In the genomic region with DNA sequence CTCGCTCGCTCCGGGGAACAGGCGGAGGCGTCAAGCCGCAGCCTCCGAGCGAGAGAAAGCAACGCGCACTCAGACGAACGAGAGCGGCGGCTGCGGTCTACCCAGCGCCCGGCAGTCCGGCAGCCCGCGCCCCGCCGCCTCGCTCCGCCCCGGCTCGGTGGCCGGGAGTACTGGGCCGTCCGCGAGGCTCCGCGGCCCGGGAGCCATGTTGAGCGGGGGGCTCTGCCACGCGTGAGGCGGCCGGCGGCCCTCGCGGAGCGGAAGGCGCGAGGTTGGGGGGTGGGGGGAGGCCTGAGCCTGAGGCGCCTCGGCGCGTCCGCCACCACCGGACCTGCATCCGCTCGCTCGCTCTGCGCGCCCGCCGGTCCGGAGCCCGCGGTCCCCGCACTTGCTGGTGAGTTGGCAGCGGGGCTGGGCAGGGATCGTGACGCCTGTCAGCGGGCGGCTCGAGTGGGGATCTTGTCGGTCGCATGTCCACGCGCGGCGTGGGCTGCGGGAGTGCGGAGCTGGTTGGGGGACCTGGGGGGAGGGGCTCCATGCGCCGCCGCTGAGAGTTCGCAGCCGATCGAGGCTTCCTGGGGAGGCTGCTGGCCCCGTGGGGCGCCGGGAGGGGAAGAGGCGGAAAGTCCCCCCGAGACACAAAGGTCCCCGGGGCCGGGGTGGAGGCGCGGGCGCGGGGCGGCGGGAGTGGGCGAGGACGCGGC, we compare ENCODE assay signal across 8 mouse cellular contexts. TPM values are rescaled to one million over a fixed set of nuclear protein-coding genes. Genes with fewer than 3 reads are reported as not detected.
DNase-seq lines count a peak whose midpoint lies in the region; ATAC-seq lines count a peak whose summit lies in the region.

Gene Cdk17 (plus strand): TSS at position 69 of the 704 bp plus-strand sequence.

- no peaks in the 10 kb centered on the region for H3K9me3 ChIP-seq in intestine, embryonic 16.5 days (ENCODE audit: control insufficient read depth, low read length)
- H3K9me3 ChIP-seq in limb, embryonic 10.5 days (replicated peaks): no peaks in the 10 kb centered on the region
- no peaks in the 10 kb centered on the region for H3K9me3 ChIP-seq in midbrain, embryonic 12.5 days

- under 1% methylated on average over 90 of the region's 97 CpGs for WGBS in intestine, embryonic 16.5 days
- under 1% methylated on average over 93 of the region's 97 CpGs for WGBS in limb, embryonic 10.5 days
- under 1% methylated on average over 88 of the region's 97 CpGs for WGBS in midbrain, embryonic 12.5 days

- H3K36me3 ChIP-seq in intestine, embryonic 16.5 days (ENCODE audit: control insufficient read depth, insufficient read depth, low read length): no peaks in the 10 kb centered on the region
- H3K36me3 ChIP-seq in limb, embryonic 10.5 days: no peaks in the 10 kb centered on the region
- H3K36me3 ChIP-seq in midbrain, embryonic 12.5 days: no peaks in the 10 kb centered on the region

- H3K4me1 ChIP-seq in intestine, embryonic 16.5 days (ENCODE audit: control insufficient read depth, insufficient read depth, low read length): peaks cover 3% of the 10 kb centered on the region
- H3K4me1 ChIP-seq in limb, embryonic 10.5 days: peaks cover 19% of the 10 kb centered on the region
- peaks cover 28% of the 10 kb centered on the region for H3K4me1 ChIP-seq in midbrain, embryonic 12.5 days

- H3K9ac ChIP-seq in intestine, embryonic 16.5 days (ENCODE audit: low read depth, low read length): peak within 1 kb of the TSS; percentile 97
- peak within 1 kb of the TSS; percentile 98 for H3K9ac ChIP-seq in midbrain, embryonic 12.5 days (replicated peaks)

- peak; percentile 79 for ATAC-seq in intestine, embryonic 16.5 days
- peak; percentile 82 for ATAC-seq in midbrain, embryonic 12.5 days (ENCODE audit: low FRiP score, low read depth)

- H3K4me3 ChIP-seq in intestine, embryonic 16.5 days (ENCODE audit: low read length): peak within 1 kb of the TSS; percentile 98
- H3K4me3 ChIP-seq in limb, embryonic 10.5 days: peak within 1 kb of the TSS; percentile 100
- H3K4me3 ChIP-seq in midbrain, embryonic 12.5 days: peak within 1 kb of the TSS; percentile 97

- peak; percentile 84 for DNase-seq in adrenal gland, adult 2 months
- peak; percentile 76 for DNase-seq in embryo, embryonic 9.5 days (ENCODE audit: extremely low spot score)
- DNase-seq in gastrocnemius, postnatal 4 days (ENCODE audit: low spot score in 2 of 2): peak; percentile 58 to 74
- DNase-seq in limb, embryonic 10.5 days (ENCODE audit: low spot score): peak; percentile 82
- peak; percentile 63 for DNase-seq in spleen, adult 12 weeks (ENCODE audit: low spot score)
- DNase-seq in adipocyte (ENCODE audit: low spot score): no peak

- H3K27me3 ChIP-seq in intestine, embryonic 16.5 days (replicated peaks; ENCODE audit: control insufficient read depth, insufficient read depth, low read length): no peaks in the 10 kb centered on the region
- no peaks in the 10 kb centered on the region for H3K27me3 ChIP-seq in limb, embryonic 10.5 days (ENCODE audit: low read depth, poor library complexity, severe bottlenecking)
- H3K27me3 ChIP-seq in midbrain, embryonic 12.5 days: no peaks in the 10 kb centered on the region

- H3K27ac ChIP-seq in intestine, embryonic 16.5 days (ENCODE audit: low read length): peak within 1 kb of the TSS; percentile 99
- H3K27ac ChIP-seq in limb, embryonic 10.5 days: peak within 1 kb of the TSS; percentile 99
- H3K27ac ChIP-seq in midbrain, embryonic 12.5 days (replicated peaks): peak within 1 kb of the TSS; percentile 100

- H3K4me2 ChIP-seq in intestine, embryonic 16.5 days (ENCODE audit: low read depth, low read length): peak within 1 kb of the TSS; percentile 75
- peak within 1 kb of the TSS; percentile 72 for H3K4me2 ChIP-seq in midbrain, embryonic 12.5 days (replicated peaks)

RNA-seq across cellular contexts. Expression of gene Cdk17, which starts in this region (rescaled TPM):
- total RNA-seq in adrenal gland, adult 2 months (2021): 10 to 100 TPM; 26.5 to 30.0 TPM
- 8.7 and 9.3 TPM in 2 replicates for polyA plus RNA-seq in adrenal gland, adult 2 months (2012; rRNA removed)
- total RNA-seq in gastrocnemius, postnatal 4 days (2021): 10 to 100 TPM; 29.5 to 30.3 TPM
- polyA plus RNA-seq in intestine, embryonic 16.5 days (2015; fragmentation: Nextera tagmentation; extraction: Ambion mirVana): 8.3 and 8.9 TPM in 2 replicates
- polyA plus RNA-seq in limb, embryonic 10.5 days (2016; fragmentation: Nextera tagmentation; extraction: Ambion mirVana): 13.9 and 15.4 TPM in 2 replicates
- polyA plus RNA-seq in midbrain, embryonic 12.5 days (2016; fragmentation: Nextera tagmentation; extraction: Ambion mirVana): 44.0 and 48.4 TPM in 2 replicates
